Mouse (Mus musculus) layer of hippocampus, postnatal 10 days (tissue): Measurements from ENCODE around the gene 2810408A11Rik. TPM values are rescaled to one million over a fixed set of nuclear protein-coding genes. Genes with fewer than 3 reads are reported as not detected.

Source experiments
- DNase-seq, 2 experiments: peaks; one replicate each; pipeline ENCODE4 v3.0.0; 2021; ENCODE audit warnings: low spot score in 2 of 2
- microRNA-seq, 2 experiments: library from miRNA; unstranded; fragments of <30 nt; microRNA quantifications; one replicate each; pipeline ENCODE4 v1.2.0; 2021
- total RNA-seq, 2 experiments: library from RNA; stranded (reverse); gene quantifications; 2 replicates each; pipeline ENCODE4 v1.2.3; 2021

The 2810408A11Rik gene
- total RNA-seq, 2 experiments from 2014 or later, result 2.4 to 2.5 TPM

GRCm38 (mm10) chr11:69850754-69851153 is 50.0 kb downstream of the 2810408A11Rik start:
- no peak for DNase-seq

- no peak for DNase-seq
These were observed 50.9 kb downstream of the 2810408A11Rik start for GRCm38 (mm10) chr11:69849884-69850283.

GRCm38 (mm10) chr11:69849128-69849527 is 51.7 kb downstream of the 2810408A11Rik start:
- no peak for DNase-seq

GRCm38 (mm10) chr11:69848021-69848420 is 52.8 kb downstream of the 2810408A11Rik start:
- no peak for DNase-seq

Small RNAs within 50 kb of the gene (microRNA-seq; reads per million reads assigned to microRNA genes)
- gene Mir6924, result 0 reads per million in 2 experiments

Other genes starting within 250 kb of the 2810408A11Rik start
- gene Sox15, start 245.7 kb downstream of the 2810408A11Rik start, total RNA-seq, result not detected
- 10 to 100 TPM; 85.9 to 89.9 TPM for gene Mpdu1, start 238.3 kb downstream of the 2810408A11Rik start, total RNA-seq
- gene Cd68, start 234.8 kb downstream of the 2810408A11Rik start, total RNA-seq, result 10 to 100 TPM in 1 of 2 experiments, 1 to 10 TPM in 1; 8.4 to 11.5 TPM
- 100 to 1,000 TPM; 492 to 501 TPM for gene Eif4a1, start 228.6 kb downstream of the 2810408A11Rik start, total RNA-seq
- gene Senp3, start 218.9 kb downstream of the 2810408A11Rik start, total RNA-seq, result 10 to 100 TPM; 88.0 to 98.7 TPM
- gene Tnfsf13, start 215.2 kb downstream of the 2810408A11Rik start, total RNA-seq, result 1 to 10 TPM; 1.1 to 1.2 TPM
- 1 to 10 TPM; 6.7 to 8.3 TPM for gene Tnfsf12, start 205.1 kb downstream of the 2810408A11Rik start, total RNA-seq
- under 1 TPM; 0.69 to 0.76 TPM for gene Tnfsfm13, start 204.9 kb downstream of the 2810408A11Rik start, total RNA-seq
- 10 to 100 TPM; 55.6 to 59.4 TPM for gene Polr2a, start 142.3 kb downstream of the 2810408A11Rik start, total RNA-seq
- gene Slc35g3, start 139.0 kb downstream of the 2810408A11Rik start, total RNA-seq, result under 1 TPM in 1 of 2 experiments, not detected in 1; 0.22 TPM
- gene Zbtb4, start 135.1 kb downstream of the 2810408A11Rik start, total RNA-seq, result 10 to 100 TPM; 69.7 to 72.8 TPM
- gene Chrnb1, start 105.0 kb downstream of the 2810408A11Rik start, total RNA-seq, result 1 to 10 TPM; 1.1 to 1.6 TPM
- 10 to 100 TPM; 26.8 to 26.9 TPM for gene Fgf11, start 99.1 kb downstream of the 2810408A11Rik start, total RNA-seq
- not detected for gene Tmem102, start 95.4 kb downstream of the 2810408A11Rik start, total RNA-seq
- gene Gm39566, start 85.7 kb downstream of the 2810408A11Rik start, total RNA-seq, result not detected
- not detected for gene Spem2, start 82.5 kb downstream of the 2810408A11Rik start, total RNA-seq
- gene Spem1, start 78.8 kb downstream of the 2810408A11Rik start, total RNA-seq, result under 1 TPM; 0.34 to 0.54 TPM
- 100 to 1,000 TPM; 227 to 245 TPM for gene Nlgn2, start 63.2 kb downstream of the 2810408A11Rik start, total RNA-seq
- gene Tmem256, start 62.5 kb downstream of the 2810408A11Rik start, total RNA-seq, result 100 to 1,000 TPM; 148 to 153 TPM
- 10 to 100 TPM; 31.2 to 37.7 TPM for gene Plscr3, start 54.6 kb downstream of the 2810408A11Rik start, total RNA-seq
- gene Tnk1, start 42.3 kb downstream of the 2810408A11Rik start, total RNA-seq, result under 1 TPM in 1 of 2 experiments, not detected in 1; 0.25 TPM
- gene Tmem95, start 23.0 kb downstream of the 2810408A11Rik start, total RNA-seq, result not detected
- gene Kctd11, start 19.6 kb downstream of the 2810408A11Rik start, total RNA-seq, result under 1 TPM; 0.85 TPM
- under 1 TPM; 0.16 to 0.21 TPM for gene Acap1, start 5.4 kb downstream of the 2810408A11Rik start, total RNA-seq
- 100 to 1,000 TPM; 127 to 146 TPM for gene Neurl4, start 85 bp upstream of the 2810408A11Rik start, total RNA-seq
- gene Gps2, start 12.9 kb upstream of the 2810408A11Rik start, total RNA-seq, result 10 to 100 TPM; 27.8 to 30.2 TPM
- 100 to 1,000 TPM; 479 to 501 TPM for gene Eif5a, start 21.0 kb upstream of the 2810408A11Rik start, total RNA-seq
- gene Ybx2, start 34.8 kb upstream of the 2810408A11Rik start, total RNA-seq, result 1 to 10 TPM; 9.2 to 9.5 TPM
- 1 to 10 TPM; 1.7 to 2.0 TPM for gene Slc2a4, start 47.2 kb upstream of the 2810408A11Rik start, total RNA-seq
- not detected for gene Cldn7, start 63.8 kb upstream of the 2810408A11Rik start, total RNA-seq
- gene Ctdnep1, start 80.2 kb upstream of the 2810408A11Rik start, total RNA-seq, result 100 to 1,000 TPM; 101 to 105 TPM
- gene Elp5, start 81.5 kb upstream of the 2810408A11Rik start, total RNA-seq, result 10 to 100 TPM; 98.0 to 99.5 TPM
- 100 to 1,000 TPM; 256 to 267 TPM for gene Gabarap, start 90.2 kb upstream of the 2810408A11Rik start, total RNA-seq
- gene Phf23, start 94.8 kb upstream of the 2810408A11Rik start, total RNA-seq, result 10 to 100 TPM; 40.1 to 43.7 TPM
- 10 to 100 TPM; 26.1 to 38.9 TPM for gene Dvl2, start 99.6 kb upstream of the 2810408A11Rik start, total RNA-seq
- 10 to 100 TPM; 55.7 to 57.6 TPM for gene Acadvl, start 114.4 kb upstream of the 2810408A11Rik start, total RNA-seq
- gene Dlg4, start 116.0 kb upstream of the 2810408A11Rik start, total RNA-seq, result 100 to 1,000 TPM; 705 to 717 TPM
- 1 to 10 TPM; 1.2 to 1.3 TPM for gene Asgr1, start 153.1 kb upstream of the 2810408A11Rik start, total RNA-seq
- gene Asgr2, start 191.7 kb upstream of the 2810408A11Rik start, total RNA-seq, result not detected
- gene Mgl2, start 229.3 kb upstream of the 2810408A11Rik start, total RNA-seq, result under 1 TPM; 0.67 to 0.69 TPM